Mouse (Mus musculus) hindbrain, embryonic 11.5 days (tissue): ENCODE data around the gene Tgm1. TPM values are rescaled to one million over a fixed set of nuclear protein-coding genes. Genes with fewer than 3 reads are reported as not detected.
A peak's percentile ranks its signal among the peaks of the same experiment; 100 is the strongest.

Source experiments
- ATAC-seq: fragments of 200-750 bp; cut with Nextera tagmentation; 2 replicates; pipeline ENCODE4 v1.8.0; 2017; ENCODE audit warnings: mild to moderate bottlenecking, moderate TSS enrichment, moderate library complexity; ENCODE audit not compliant: low FRiP score
- DNase-seq: peaks from one replicate; pipeline ENCODE4 v3.0.0-alpha.2; 2015; ENCODE audit warnings: low spot score
- H3K27ac ChIP-seq: fragments of 300-500 bp; sonication (generic); 2 replicates; pipeline ENCODE4 v1.5.1; 2014; ENCODE audit warnings: mild to moderate bottlenecking, low read depth, low read length
- H3K27me3 ChIP-seq: fragments of 300-500 bp; sonication (generic); 2 replicates; pipeline ENCODE4 v1.6.1; 2014; ENCODE audit warnings: mild to moderate bottlenecking, low read length, moderate library complexity, mixed read lengths; ENCODE audit not compliant: control insufficient read depth, insufficient read depth
- H3K36me3 ChIP-seq: fragments of 300-500 bp; sonication (generic); 2 replicates; pipeline ENCODE4 v1.6.1; 2014; ENCODE audit warnings: mild to moderate bottlenecking, low read length, moderate library complexity, mixed read lengths; ENCODE audit not compliant: control insufficient read depth, insufficient read depth
- H3K4me1 ChIP-seq: fragments of 300-500 bp; sonication (generic); replicated peaks from 2 replicates; pipeline ENCODE4 v1.6.1; 2014; ENCODE audit warnings: low read length, mixed read lengths; ENCODE audit not compliant: control insufficient read depth, insufficient read depth
- H3K4me2 ChIP-seq: fragments of 300-500 bp; sonication (generic); replicated peaks from 2 replicates; pipeline ENCODE4 v1.6.1; 2014; ENCODE audit warnings: mild to moderate bottlenecking, low read depth, low read length
- H3K4me3 ChIP-seq: fragments of 300-500 bp; sonication (generic); 2 replicates; pipeline ENCODE4 v1.5.1; 2014; ENCODE audit warnings: low read depth, low read length
- H3K9ac ChIP-seq: fragments of 300-500 bp; sonication (generic); 2 replicates; pipeline ENCODE4 v1.6.1; 2014; ENCODE audit warnings: low read depth, low read length
- H3K9me3 ChIP-seq: fragments of 300-500 bp; sonication (generic); 2 replicates; pipeline ENCODE4 v1.6.1; 2016; ENCODE audit warnings: low read length; ENCODE audit not compliant: control insufficient read depth
- WGBS: fragments of 180-500 bp; shearing (Covaris S2); extraction: QIAGEN DNeasy Blood & Tissue Kit; methylation state at CpG from one replicate; pipeline ENCODE4 v1.1.7; 2014; 5-methylcytosine and 5-hydroxymethylcytosine counted together
- polyA plus RNA-seq: library from polyadenylated mRNA; unstranded; fragments of >200 nt; fragmentation: Nextera tagmentation; extraction: Ambion mirVana; gene quantifications from 2 replicates; pipeline ENCODE4 v1.2.1, GENCODE M21; 2014

The Tgm1 gene
- polyA plus RNA-seq, 1 experiment from 2014 or later: 0.49 TPM

GRCm38 (mm10) chr14:55721076-55721475 lies 7.3 kb upstream of the Tgm1 start:
- DNase-seq: no peak
- Histone ChIP-seq H3K4me3 (peak overlapping the region; percentile 64; the same call in 1 of the 2 replicates), H3K4me2 (peak overlapping the region; percentile 68; the same call in 1 of the 2 replicates), H3K9ac (no peak overlapping the region), H3K27me3 (no peaks in the 10 kb centered on the region), H3K27ac (no peak overlapping the region), H3K4me1 (no peaks in the 10 kb centered on the region), H3K9me3 (no peaks in the 10 kb centered on the region), H3K36me3 (0 out of 2 replicates have a peak, but pooled peaks cover 2% of the 10 kb centered on the region)
- ATAC-seq: no peak
- 71% methylated on average over 6 of the region's 6 CpGs for WGBS

- no peak overlapping the region for H3K4me2 ChIP-seq
- H3K9ac ChIP-seq: no peak overlapping the region
- no peak overlapping the region for H3K4me3 ChIP-seq
- ATAC-seq: no peak
- H3K27ac ChIP-seq: no peak overlapping the region
- H3K9me3 ChIP-seq: no peaks in the 10 kb centered on the region
- 94% methylated on average over 12 of the region's 12 CpGs for WGBS
- H3K27me3 ChIP-seq: no peaks in the 10 kb centered on the region
- no peaks in the 10 kb centered on the region for H3K4me1 ChIP-seq
- H3K36me3 ChIP-seq: 0 out of 2 replicates have a peak, but pooled peaks cover 2% of the 10 kb centered on the region
- DNase-seq: no peak
Measured at GRCm38 (mm10) chr14:55720666-55721065, 6.9 kb upstream of the Tgm1 start.

- Histone ChIP-seq H3K27me3 (no peaks in the 10 kb centered on the region), H3K9me3 (no peaks in the 10 kb centered on the region), H3K4me1 (no peaks in the 10 kb centered on the region), H3K4me3 (no peak overlapping the region), H3K9ac (no peak overlapping the region), H3K27ac (no peak overlapping the region), H3K4me2 (no peak overlapping the region), H3K36me3 (0 out of 2 replicates have a peak, but pooled peaks cover 2% of the 10 kb centered on the region)
- WGBS: 93% methylated on average over 6 of the region's 6 CpGs
- ATAC-seq: no peak
- DNase-seq: no peak
Measured at GRCm38 (mm10) chr14:55719737-55720136, 6.0 kb upstream of the Tgm1 start.

GRCm38 (mm10) chr14:55716884-55717283 lies 3.2 kb upstream of the Tgm1 start:
- H3K4me1 ChIP-seq: no peaks in the 10 kb centered on the region
- H3K9ac ChIP-seq: no peak overlapping the region
- no peaks in the 10 kb centered on the region for H3K9me3 ChIP-seq
- H3K27ac ChIP-seq: no peak overlapping the region
- H3K4me3 ChIP-seq: no peak overlapping the region
- ATAC-seq (no peak), DNase-seq (no peak)
- 74% methylated on average over 8 of the region's 8 CpGs for WGBS
- H3K4me2 ChIP-seq: no peak overlapping the region
- 0 out of 2 replicates have a peak, but pooled peaks cover 2% of the 10 kb centered on the region for H3K36me3 ChIP-seq
- peaks cover 6% of the 10 kb centered on the region for H3K27me3 ChIP-seq

GRCm38 (mm10) chr14:55716271-55716670 lies 2.5 kb upstream of the Tgm1 start:
- 91% methylated on average over 6 of the region's 6 CpGs for WGBS
- H3K9me3 ChIP-seq: no peaks in the 10 kb centered on the region
- H3K27me3 ChIP-seq: peaks cover 6% of the 10 kb centered on the region
- no peak overlapping the region for H3K4me3 ChIP-seq
- no peak overlapping the region for H3K4me2 ChIP-seq
- DNase-seq: no peak
- H3K4me1 ChIP-seq: no peaks in the 10 kb centered on the region
- H3K36me3 ChIP-seq: 0 out of 2 replicates have a peak, but pooled peaks cover 2% of the 10 kb centered on the region
- ATAC-seq: no peak
- H3K9ac ChIP-seq: no peak overlapping the region
- no peak overlapping the region for H3K27ac ChIP-seq

GRCm38 (mm10) chr14:55714893-55715292 lies 1.2 kb upstream of the Tgm1 start:
- H3K9ac ChIP-seq: no peak overlapping the region
- no peak overlapping the region for H3K4me2 ChIP-seq
- H3K9me3 ChIP-seq: no peaks in the 10 kb centered on the region
- no peak overlapping the region for H3K27ac ChIP-seq
- no peak overlapping the region for H3K4me3 ChIP-seq
- 0 out of 2 replicates have a peak, but pooled peaks cover 2% of the 10 kb centered on the region for H3K36me3 ChIP-seq
- H3K4me1 ChIP-seq: no peaks in the 10 kb centered on the region
- DNase-seq: no peak
- no peak for ATAC-seq
- H3K27me3 ChIP-seq: peaks cover 8% of the 10 kb centered on the region
- 45% methylated on average over 6 of the region's 6 CpGs for WGBS

- Histone ChIP-seq H3K27ac (no peak overlapping the region), H3K9me3 (no peaks in the 10 kb centered on the region), H3K4me1 (no peaks in the 10 kb centered on the region), H3K4me2 (0 out of 2 replicates have a peak overlapping the region, but pooled peaks have one; percentile 7), H3K4me3 (no peak overlapping the region), H3K36me3 (no peaks in the 10 kb centered on the region), H3K9ac (no peak overlapping the region), H3K27me3 (peaks cover 8% of the 10 kb centered on the region)
- no peak for ATAC-seq
- DNase-seq: no peak
- 14% methylated on average over 25 of the region's 25 CpGs for WGBS
Measured at GRCm38 (mm10) chr14:55713007-55713728, 558 bp downstream of the Tgm1 start.

GRCm38 (mm10) chr14:55711786-55712185 lies 1.9 kb downstream of the Tgm1 start:
- H3K27me3 ChIP-seq: peaks cover 8% of the 10 kb centered on the region
- no peaks in the 10 kb centered on the region for H3K36me3 ChIP-seq
- no peak overlapping the region for H3K4me3 ChIP-seq
- H3K4me1 ChIP-seq: no peaks in the 10 kb centered on the region
- no peak overlapping the region for H3K9ac ChIP-seq
- ATAC-seq (no peak), DNase-seq (no peak)
- H3K4me2 ChIP-seq: no peak overlapping the region
- no peaks in the 10 kb centered on the region for H3K9me3 ChIP-seq
- H3K27ac ChIP-seq: no peak overlapping the region
- WGBS: 69% methylated on average over 7 of the region's 7 CpGs

- WGBS: 87% methylated on average over 4 of the region's 4 CpGs
- Histone ChIP-seq H3K9me3 (no peaks in the 10 kb centered on the region), H3K27ac (no peak overlapping the region), H3K4me3 (no peak overlapping the region), H3K9ac (no peak overlapping the region), H3K4me2 (no peak overlapping the region), H3K4me1 (no peaks in the 10 kb centered on the region), H3K27me3 (peaks cover 8% of the 10 kb centered on the region), H3K36me3 (no peaks in the 10 kb centered on the region)
- ATAC-seq: no peak
- no peak for DNase-seq
Measured at GRCm38 (mm10) chr14:55709509-55709908, 4.2 kb downstream of the Tgm1 start.
